Mouse (Mus musculus): ENCODE measurements around the gene Cd69.

Cd69 gene

GRCm38 (mm10) chr6:129275220-129275619, at the start of gene Cd69:
Gene Cd69 (minus strand): TSS chr6:129275436.
- DNase-seq (ENCODE audit: low spot score in 2 of 2): no peak

DNA sequence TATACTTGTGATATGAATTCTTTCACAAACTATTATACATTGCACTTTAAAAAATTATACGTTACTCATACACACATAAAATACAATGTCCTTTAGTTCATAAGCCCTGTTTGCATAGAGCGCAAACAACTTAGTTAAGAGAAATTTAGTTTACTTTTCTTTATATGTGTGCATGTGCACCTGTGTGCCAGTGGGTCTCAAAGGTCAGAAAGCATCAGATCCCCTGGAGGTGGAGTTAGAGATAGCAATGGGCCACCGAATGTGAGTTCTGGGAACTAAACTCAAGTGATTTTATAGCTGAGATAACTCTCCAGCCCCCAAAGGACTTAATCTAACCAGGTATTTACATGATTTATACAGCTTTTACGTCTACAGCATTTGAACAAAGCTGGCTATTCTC, 44.1 kb upstream of the Cd69 start:
- no peak for DNase-seq (ENCODE audit: low spot score in 2 of 2)

GRCm38 (mm10) chr6:129318395-129318794, 43.2 kb upstream of the Cd69 start:
- DNase-seq (ENCODE audit: low spot score in 2 of 2): no peak

GRCm38 (mm10) chr6:129316463-129316862, 41.2 kb upstream of the Cd69 start:
- DNase-seq (ENCODE audit: low spot score in 2 of 2): no peak

DNA sequence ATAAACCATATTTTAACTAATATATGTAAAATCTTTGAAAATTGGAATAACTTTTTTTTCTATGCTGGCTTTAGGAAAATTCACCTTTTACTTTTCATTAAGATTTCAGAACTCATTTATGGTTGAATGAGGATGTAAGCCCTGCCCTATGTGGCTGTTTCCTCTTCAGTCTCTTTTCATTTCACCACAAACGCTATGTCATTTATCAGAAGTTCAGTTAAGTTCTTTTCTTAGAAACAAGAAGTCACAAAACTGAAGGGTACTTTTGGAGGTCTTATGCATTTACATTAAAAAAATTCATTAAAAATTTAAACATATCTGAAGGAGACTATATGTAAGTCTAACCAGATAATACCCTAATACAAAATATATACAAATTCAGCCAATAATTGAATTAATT, 40.5 kb upstream of the Cd69 start:
- no peak for DNase-seq (ENCODE audit: low spot score in 2 of 2)

DNA sequence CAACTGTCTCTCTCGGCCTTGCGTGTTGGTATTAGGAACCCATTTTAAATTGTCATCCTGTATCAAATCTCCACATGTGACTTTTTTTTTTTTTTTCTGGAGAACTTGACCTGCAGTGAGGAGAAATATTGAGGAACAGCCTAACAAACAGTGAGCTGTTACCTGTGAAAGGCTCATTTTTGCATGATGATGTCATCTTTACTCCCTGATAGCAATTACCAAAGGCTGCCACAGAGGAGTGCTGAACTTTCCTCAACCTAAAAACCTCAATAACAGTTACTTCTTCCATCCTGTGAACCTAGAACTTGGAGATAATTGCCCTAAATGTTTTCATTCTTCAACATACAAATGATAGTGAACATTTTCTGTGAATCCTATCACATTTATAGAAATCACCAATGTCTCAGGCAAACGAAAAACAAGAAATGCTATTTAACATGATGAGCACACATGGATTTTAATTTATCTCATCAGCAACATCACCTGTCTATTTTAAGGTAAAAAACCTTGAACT, 39.5 kb upstream of the Cd69 start:
- no peak for DNase-seq (ENCODE audit: low spot score in 2 of 2)

- no peak for DNase-seq (ENCODE audit: low spot score in 2 of 2)
Measured at GRCm38 (mm10) chr6:129312499-129312898, 37.3 kb upstream of the Cd69 start.

DNA sequence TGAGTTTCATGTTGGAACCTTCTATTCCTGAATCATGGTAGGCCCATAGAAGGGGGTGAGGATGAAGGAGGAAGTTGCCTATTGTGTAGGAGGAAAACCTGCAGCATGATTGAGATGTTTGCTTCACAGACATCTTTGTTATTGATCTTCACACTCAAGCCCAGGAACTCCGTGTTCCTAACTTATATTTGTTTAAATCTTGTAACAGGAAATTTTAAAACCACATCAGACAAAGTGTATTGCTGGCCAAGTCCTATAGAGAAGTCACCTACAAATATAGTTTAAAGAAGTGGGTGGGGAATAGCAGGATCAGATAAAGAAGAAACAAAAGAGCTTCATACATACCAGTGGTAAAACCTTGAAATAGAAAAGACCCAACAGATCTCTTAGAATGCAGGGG, 28.9 kb upstream of the Cd69 start:
- no peak for DNase-seq (ENCODE audit: low spot score in 2 of 2)

DNA sequence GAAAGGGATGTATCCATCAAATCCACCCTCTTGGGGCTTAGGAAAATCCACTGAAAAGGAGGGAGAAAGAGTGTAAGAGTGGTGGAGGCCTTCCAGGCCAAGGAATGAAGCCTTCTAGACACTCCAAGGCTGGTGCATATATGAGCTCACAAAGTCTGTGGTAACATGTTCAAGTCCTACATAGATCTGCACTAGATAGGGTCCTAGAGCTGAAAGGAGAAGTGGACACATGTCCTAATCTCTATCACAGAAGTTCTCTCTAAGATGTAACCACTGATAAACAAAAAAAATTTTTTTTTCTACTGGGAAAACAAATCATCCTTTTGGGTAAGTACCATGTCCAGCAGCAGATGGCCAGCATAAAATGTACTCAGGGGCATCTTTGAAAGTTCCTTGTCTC, 13.5 kb upstream of the Cd69 start:
- no peak for DNase-seq (ENCODE audit: low spot score in 2 of 2)

GRCm38 (mm10) chr6:129284384-129285104, 9.3 kb upstream of the Cd69 start:
- no peak for DNase-seq (ENCODE audit: low spot score in 2 of 2)

DNA sequence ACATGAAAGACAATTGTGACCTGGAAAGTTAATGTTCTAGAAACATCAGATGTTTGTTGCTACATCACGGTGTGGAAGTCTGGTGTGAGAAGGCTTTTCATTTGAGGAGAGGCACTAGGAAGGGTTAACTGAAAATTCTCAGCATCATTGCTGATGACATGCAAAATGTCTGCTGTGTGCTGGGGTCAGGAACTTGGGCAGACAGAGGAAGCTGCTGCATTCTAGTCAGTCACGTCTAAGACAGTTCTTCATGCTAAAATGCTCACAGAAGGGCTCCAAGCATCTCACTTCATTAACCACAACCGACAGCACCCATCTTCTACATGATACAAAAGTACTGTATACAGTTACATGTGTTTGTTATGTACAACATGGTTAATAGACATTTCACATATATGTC, 8.0 kb upstream of the Cd69 start:
- no peak for DNase-seq (ENCODE audit: low spot score in 2 of 2)

GRCm38 (mm10) chr6:129276483-129276882, 1.2 kb upstream of the Cd69 start:
- no peak for DNase-seq (ENCODE audit: low spot score in 2 of 2)

DNA sequence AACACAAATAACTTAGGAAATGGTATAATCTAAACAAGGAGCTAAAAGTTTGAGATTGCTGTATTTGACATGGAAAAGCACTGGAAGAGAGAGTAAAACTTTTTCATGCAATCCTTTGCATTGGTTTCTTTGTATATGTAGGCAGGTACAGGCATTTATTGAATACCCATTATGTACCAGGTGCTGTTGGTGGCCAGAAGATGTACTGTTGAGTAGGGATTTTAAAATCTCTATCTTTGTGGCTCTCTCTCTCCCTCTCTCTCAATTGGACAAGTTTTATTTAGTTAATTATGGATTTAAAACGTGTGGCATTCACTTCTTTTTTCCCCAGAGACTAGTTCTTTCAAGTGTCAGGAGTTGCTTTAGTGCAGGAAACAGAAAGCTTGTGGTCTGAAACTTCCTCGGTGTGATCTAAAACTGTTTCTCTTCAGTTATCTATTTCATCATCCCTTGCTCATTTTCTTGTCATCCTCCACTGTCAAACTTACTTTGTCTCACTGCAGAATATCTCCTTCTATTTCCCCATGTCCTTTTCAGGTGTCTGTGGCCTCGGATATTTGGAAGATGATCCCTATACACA, 478 bp upstream of the Cd69 start:
- no peak for DNase-seq (ENCODE audit: low spot score in 2 of 2)

DNA sequence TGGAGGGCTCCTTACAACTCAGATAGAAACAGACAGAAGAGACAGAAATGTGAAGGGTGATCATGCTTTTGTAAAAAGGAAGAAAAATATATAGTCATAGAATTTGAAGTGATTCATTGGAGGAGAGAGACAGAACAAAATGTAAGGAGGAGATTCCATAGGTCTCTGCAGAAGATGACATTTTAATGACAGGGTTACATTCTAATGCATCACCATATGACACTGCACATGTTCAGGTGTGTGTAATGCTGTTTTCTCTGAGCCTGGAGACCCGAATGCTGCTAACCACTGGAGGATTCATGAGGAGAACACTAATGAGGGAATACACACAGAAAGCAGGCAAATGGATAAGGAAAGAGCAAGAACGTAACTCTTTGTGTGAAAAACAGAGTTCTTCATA, 760 bp downstream of the Cd69 start:
- no peak for DNase-seq (ENCODE audit: low spot score in 2 of 2)

GRCm38 (mm10) chr6:129273662-129274061, 1.6 kb downstream of the Cd69 start:
- DNase-seq (ENCODE audit: low spot score in 2 of 2): no peak

GRCm38 (mm10) chr6:129266438-129267022, 8.7 kb downstream of the Cd69 start:
- DNase-seq (ENCODE audit: low spot score in 2 of 2): no peak

GRCm38 (mm10) chr6:129265821-129266220, 9.4 kb downstream of the Cd69 start:
- no peak for DNase-seq (ENCODE audit: low spot score in 2 of 2)

DNA sequence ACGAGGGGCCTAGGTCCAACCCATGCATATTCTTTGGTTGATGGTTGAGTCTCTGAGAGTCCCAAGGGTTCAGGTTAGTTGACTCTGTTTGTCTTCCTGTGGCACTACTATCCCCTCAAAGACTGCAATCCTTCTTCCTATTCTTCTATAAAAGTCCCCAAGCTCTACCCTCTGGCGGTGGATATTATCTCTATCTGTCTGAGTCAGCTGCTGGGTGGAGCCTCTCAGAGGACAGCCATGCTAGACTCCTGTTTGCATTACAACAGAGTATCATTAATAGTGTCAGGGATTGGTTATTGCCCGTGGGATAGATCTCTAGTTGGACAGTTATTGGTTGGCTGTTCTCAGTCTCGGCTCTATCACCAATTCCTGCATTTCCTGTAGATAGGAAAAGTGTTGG, 14.3 kb downstream of the Cd69 start:
- DNase-seq (ENCODE audit: low spot score in 2 of 2): no peak

- DNase-seq (ENCODE audit: low spot score in 2 of 2): no peak
Measured at GRCm38 (mm10) chr6:129260034-129260433, 15.2 kb downstream of the Cd69 start.

GRCm38 (mm10) chr6:129256018-129256417, 19.2 kb downstream of the Cd69 start:
- DNase-seq (ENCODE audit: low spot score in 2 of 2): no peak

DNA sequence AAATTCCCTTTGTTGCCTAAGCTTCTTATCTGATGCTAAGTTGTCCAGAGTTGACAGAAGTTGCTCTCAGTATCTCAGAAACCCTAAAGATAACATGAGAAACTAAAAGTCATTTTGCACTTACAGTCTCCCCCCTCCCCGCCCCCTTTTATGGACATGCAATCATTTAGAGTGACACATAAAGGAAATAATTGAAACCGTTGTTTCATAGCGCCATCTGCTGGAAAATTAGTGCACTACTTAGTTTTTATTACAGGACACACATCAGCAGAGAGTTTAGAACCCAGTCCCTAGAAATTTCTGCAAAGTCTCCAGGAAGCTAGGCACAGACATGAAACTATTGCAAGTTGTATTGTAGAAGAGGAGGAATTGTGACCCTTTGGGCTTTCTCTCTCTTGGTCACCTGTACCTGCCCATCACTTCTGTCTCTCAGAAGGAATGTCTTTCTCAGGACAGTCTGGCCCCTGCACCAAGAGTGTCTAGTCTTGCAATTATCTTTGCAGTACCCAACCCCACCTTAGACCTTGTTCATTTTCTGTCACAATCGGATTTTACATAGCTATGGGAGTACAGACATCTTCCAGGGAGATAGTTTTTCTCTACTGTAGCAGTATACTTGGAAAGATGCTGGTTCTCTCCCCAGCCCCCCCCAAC, 20.2 kb downstream of the Cd69 start:
- no peak for DNase-seq (ENCODE audit: low spot score in 2 of 2)

DNA sequence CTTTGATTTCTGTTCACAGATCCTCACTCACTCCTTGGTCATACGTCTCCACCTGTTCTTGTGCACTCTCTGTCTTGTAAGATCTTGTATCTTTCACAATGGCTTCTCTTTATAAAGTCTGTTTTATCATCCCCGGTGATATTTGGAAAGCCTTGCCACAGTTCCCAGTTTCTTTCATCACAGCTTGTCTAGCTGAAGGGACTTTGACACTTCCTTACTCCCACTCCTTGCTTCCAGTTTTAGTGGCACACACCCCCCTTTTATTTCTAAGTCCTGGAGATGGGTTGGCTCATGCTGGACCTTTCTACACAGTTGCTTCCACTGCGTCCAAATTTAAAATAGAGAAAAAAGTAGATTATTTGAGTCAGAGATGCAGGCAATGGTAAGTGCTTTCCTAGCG, 20.9 kb downstream of the Cd69 start:
- DNase-seq (ENCODE audit: low spot score in 2 of 2): no peak

DNA sequence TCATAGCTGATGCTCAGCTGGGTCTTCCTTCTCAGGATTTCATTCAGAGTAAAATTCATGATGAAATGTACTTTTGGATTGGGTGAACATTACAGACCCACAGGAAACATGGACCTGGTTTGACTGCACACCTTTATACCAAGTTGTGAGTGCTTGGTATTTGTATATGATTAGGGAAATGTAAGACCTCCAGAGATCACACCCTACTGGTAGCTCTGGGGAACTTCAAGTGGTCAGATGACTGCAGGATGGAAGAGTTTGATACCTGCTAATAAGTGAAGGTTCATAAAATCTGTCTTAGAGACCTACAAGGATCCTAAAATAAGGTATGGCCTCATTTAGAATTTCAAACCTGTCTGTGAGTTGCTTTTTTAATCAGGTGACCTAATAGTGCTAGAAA, 27.0 kb downstream of the Cd69 start:
- no peak for DNase-seq (ENCODE audit: low spot score in 2 of 2)

Data from frontal cortex, postnatal 10 days (tissue).